Mouse (Mus musculus) mouse trophoblast stem cell (cell line): ENCODE results near the gene Ppat.
"Not testable (repeated sequence)": the region's sequence is repeated elsewhere in the genome, so short reads cannot be mapped to it uniquely, and the experiment has no call there.

Experiments
- in situ Hi-C, 2 experiments: fragments of 300-500 bp; cut with MseI, MboI; formaldehyde crosslinking; loops; 2 replicates in 1 of 2; 3 replicates in 1 of 2; pipeline ENCODE4 v1.15.1; 2025

Gene Ppat

DNA sequence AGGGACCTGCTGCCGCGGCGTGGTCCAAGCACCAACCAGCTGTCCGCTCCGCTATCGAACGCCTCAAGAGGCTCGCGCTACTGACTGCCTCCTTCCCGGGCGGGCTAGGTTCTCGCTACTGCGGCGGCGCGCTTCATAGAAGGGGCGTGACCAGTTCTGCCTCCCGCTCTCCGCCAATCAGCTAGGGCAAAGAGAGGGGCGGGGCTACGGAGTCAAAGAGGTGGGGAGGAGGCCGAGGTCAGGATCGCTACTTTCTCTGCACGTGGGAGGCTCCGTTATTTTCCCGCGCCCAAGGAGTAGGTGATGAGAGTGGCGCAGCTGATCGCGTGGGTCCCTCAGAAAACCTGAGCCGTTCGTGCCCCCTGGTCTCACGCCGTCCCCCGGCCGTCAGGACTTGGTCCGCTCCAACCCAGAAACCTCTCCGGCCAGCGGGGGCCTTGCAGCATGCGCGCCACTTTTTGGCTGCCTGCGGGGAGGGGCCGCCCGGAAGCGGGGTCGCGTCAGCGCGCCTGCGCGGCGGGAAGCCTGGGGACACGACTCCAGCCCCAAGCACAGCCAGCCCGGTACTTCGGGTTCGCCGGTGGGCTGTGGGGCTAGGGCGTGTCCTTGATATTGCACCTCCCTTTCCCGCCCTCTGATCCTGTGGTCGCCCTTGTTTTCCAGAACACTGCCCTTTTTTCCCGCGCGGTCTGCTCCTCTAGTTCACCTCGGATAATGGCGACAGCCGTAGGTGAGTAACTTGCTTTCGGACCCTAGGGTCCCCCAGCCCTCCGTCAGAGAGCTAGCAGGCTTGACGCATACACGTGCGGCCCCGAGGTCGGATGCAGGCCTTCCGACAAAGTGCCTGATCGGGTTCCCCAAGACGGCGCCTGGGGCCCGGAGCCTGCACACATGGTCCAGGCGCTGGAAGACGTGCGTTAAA is at the start of gene Ppat, which contains the start of gene Paics:
Gene Ppat (minus strand): TSS at position 473 of the 922 bp plus-strand sequence.
Gene Paics (plus strand): TSS at position 202 of the 922 bp plus-strand sequence.
- in situ Hi-C loops = no loop called here

DNA sequence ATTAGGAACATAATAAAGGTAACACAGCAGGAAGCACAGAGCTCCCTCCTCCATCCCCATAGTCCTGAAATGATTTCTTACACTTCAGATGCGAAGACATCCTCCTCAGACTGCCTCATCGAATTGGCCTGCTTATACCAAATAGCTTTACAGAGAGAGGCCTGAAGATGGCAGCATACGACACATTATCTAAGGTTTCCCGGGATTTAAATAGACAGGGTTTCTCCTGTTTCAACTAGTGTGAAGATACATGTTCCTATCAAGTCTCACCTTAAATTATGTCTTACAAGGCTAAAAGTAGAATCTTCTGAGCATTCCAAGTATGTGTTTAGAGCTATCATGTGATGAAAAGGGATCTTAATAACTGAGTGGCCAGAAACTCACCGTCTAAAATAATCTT is 47.0 kb upstream of the Ppat start:
- in situ Hi-C loops = no loop called here

DNA sequence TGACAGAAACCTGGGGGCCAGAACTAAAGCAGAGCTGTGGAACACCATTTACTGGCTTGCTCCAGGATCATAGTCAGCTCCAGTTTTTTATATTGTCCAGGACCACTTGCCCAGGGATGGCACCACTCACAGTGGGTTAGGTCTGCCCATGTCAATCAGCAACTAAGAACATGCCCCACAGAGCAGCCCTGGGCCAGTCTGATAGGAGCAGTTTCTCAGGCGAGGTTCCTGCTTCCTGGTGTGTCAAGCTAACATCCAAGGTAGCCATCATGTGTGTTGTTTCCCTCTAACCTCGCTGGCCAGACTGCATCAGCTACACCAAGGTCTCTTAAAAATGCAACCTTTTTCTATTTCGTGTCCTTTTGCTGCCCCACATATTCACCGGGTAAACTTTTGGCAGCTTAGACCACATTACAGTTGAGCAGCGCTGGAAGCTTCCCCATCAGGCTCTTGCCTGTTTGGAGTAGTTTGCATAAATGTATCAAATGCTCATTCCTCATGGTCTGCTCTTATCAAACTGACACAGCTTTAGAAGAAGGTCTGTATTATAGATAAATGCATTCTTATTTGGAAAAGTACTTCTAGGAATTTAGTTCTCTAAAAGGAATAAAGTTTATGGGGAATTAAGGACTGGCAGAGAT is 41.9 kb upstream of the Ppat start:
- in situ Hi-C loops = no loop called here

DNA sequence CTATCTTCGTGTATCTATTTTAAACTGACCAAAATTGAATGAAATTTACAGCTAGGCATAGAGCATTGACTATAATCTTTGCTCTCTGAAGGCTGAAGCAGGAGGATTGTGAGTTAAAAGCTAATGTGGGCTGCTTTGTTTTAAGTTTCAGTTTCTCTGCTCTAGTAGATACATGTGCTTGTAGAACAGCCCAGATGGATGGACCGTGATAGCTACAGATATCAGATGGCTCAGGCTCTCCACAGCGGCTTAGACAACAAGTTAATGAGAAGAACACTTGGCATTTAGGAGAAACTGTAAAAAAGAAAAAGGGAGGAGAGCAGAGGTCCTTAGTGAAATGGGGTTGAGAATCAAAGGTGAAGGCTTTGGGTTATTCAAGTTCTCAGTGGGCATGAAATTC is 39.4 kb upstream of the Ppat start:
- in situ Hi-C loops = no loop called here

DNA sequence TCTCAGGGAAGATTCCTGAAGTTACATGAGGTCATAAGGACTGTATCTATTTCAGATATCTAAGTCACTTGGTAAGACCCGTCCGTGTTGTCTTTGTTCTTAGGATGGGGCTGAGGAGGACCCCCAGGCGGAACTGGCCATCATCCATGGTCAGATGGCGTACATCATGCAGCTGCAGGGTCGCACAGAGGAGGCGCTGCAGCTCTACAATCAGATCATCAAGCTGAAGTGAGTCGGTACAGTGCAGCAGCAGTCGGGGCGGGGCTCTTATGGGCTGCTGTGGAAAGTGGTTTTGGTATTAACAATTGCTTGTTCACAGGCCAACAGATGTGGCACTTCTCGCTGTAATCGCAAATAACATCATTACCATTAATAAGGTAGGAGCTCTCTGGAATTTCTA is 32.6 kb upstream of the Ppat start:
- in situ Hi-C loops = no loop called here

DNA sequence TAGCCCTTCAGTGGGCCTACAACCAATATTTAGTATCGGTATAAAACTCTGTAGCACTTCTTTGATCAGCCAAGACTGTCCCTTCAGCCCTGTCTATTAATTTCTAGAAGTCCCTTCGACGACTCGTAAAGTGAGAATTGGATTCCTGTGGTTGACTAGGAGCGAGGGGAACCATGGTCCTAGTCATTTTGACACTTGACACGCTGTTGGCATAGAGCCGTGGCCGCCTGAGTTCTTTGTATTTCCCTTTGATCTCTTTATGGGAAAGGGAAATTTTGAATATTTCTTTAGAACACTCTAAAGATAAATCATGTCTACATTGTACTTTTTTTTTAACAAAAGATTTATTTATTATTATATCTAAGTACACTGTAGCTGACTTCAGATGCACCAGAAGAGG is 24.4 kb upstream of the Ppat start:
- in situ Hi-C loops = no loop called here

DNA sequence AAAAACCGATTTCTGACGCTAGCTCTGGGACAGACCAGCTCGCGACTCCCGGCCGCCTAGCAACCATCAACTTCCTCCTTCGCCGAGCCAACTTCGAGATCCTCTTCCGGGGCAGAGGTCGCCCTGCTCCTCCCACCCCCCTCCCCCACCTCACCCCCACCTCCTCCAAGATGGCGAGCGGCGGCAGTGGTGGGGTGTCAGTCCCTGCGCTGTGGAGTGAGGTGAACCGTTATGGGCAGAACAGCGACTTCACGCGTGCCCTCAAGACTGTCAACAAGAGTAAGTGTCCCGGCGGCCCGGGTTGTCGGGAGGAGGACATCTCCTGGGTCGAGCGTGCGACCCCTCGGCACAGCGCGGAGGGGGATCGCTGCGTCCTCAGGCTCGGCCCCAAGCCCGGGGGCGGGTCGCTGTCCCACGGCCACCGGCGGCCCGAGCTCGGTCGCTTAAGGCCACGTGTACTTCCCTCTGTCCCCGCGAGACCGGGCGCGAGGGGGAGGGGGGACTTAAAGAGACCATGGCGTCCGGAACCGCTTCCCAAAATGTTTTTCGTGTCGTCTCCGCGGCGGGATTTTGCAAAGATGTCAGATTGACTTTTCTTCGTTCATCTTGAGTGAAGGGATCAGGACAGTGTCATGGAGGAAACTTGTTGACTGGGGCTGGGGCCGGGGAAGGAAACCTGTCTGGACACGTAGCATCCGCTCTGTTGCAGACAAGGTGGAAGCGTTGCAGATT is 23.3 kb upstream of the Ppat start, which contains the start of gene Srp72:
Gene Srp72 (plus strand): TSS at position 130 of the 732 bp plus-strand sequence.
- in situ Hi-C loops = no loop called here

DNA sequence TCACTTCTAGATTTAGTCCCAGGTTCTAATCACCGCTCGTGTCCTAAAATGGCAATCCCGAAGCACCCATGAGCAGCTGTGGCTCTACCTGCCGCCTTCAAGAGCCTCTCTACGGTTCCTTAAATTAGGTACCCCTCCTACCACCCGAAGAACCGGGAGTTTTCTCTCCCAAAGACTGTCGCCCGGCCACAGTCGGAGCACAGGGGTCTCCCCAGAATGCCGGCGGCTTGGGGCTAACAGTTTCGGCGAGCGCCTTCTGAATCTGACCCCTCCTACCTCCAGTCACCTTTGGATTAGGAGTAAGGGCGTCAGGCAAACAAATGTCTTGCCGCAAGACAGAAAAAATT is 22.8 kb upstream of the Ppat start:
- in situ Hi-C loops = no loop called here

DNA sequence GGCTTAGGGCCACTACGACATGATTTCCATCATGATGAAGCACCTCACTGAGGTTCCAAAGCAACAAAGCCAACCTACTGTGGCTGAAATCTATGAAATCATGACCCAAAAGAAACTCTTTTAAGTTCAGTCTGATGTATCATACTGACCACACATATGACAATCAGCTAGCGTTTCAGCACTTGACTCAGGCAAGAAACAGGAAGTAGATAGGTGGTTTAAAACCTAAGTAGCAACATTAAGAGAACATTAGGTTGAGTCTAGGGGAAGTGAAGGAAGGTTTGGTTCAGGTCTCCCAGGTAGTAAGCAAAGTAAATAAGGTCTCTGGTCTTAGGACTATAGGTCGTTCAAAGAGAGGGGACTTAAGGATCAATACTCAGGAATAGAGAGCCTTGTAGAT is 22.1 kb upstream of the Ppat start:
- in situ Hi-C loops = no loop called here

DNA sequence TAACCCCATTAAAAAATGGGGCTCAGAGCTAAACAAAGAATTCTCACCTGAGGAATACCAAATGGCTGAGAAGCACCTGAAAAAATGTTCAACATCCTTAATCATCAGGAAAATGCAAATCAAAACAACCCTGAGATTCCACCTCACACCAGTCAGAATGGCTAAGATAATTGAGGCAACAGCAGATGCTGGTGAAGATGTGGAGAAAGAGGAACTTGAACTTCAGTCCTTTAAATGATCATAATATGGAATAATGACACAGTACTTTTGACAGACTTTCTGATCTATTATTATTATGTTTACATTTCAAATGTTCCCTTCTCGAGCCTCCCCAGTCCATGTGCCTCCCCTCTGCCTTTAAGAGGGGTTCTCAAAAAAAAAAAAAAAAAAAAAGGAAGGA is 19.7 kb upstream of the Ppat start:
- in situ Hi-C loops = not testable (repeated sequence)

DNA sequence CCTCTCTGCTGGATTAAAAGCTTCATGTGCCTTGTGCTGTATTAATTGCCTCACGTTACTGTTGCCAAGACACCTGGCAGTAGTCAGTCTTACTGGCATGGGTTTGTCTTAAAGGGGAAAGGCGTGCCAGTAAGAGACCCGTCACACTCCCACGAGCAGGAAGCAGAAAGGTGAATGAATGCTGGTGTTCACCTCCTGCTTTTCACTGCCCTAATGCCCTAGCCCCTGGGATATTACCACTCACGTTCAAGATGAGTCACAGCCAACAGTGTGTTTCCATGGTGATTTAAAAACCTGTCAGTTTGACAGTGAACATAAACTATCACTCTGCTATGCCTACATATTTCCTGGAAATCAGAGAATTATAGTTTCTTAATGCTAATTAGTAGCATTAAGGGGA is 17.9 kb upstream of the Ppat start:
- in situ Hi-C loops = no loop called here

DNA sequence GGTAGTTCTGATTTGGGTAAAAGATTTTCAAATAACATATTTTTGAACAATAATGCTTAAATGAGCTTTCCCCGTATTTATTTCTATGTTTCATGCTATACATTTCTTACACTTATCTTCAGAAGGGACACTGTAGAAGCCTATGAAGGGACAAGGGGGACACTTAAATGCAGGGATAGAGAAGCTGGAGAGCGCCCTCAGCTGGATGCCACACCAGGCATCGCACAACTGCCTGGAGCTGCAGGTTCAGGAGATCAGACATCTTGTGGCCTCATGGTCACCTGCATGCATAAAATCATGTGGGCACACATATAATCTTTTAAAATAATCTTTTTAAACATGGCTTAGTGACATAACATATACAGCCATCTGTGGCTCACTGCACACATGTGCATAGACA is 13.3 kb upstream of the Ppat start:
- in situ Hi-C loops = no loop called here

DNA sequence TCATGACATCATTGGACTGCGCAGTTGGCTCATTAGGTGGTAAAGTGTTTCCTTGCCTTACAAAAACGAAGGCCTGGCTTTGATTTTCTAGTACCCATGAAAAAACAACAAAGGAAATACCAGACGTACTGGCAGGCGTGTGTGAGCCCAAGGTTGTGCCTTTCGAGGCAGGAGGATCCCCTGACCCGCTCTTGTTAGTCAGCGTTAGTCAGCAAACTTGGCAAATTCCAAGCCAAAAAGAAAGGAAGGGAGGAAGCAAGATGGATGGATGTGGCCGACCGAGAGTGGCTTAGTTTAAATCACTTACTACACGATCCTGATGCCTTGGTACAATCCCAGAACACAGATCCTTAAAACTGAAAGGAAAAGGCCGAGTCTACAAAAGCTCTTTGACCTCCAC is 11.2 kb upstream of the Ppat start:
- in situ Hi-C loops = no loop called here

DNA sequence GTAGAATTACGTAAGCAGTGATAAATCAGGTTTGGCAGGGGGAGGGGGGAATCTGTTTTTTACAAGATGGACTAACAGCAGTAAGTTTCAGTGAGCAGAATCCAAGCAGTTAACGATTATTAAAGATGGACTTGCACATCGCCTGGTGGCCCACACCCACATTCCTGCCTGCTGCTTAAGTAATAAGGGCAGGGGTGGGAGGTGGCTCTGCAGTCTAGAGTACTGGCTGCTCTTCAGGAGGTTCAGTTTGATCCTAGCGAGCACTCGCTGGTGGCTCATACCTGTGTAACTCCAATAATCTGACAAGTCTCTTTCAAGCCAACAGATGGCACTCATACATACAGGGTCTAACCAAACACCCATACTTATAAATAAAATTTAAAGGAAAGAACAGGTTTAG is 8.2 kb upstream of the Ppat start:
- in situ Hi-C loops = no loop called here

DNA sequence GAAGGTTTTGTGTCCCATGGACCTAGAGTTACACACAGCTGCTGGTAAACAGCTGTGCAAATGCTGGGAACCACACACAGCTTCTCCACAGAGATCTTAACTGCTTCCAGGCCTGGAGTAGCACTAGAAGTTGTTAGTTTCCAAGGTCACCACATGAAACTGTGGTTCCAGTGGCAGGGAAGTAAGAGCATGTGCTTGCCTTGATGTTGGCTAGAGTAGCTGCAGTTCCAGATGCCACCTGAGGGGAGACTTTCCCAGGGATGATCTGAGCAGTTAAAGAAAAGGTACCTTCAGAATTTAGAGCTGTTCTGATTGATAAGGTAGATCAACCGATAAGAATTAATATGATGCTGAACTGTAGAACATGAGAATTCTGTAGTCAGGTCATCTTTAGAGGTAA is 6.6 kb upstream of the Ppat start:
- in situ Hi-C loops = no loop called here

DNA sequence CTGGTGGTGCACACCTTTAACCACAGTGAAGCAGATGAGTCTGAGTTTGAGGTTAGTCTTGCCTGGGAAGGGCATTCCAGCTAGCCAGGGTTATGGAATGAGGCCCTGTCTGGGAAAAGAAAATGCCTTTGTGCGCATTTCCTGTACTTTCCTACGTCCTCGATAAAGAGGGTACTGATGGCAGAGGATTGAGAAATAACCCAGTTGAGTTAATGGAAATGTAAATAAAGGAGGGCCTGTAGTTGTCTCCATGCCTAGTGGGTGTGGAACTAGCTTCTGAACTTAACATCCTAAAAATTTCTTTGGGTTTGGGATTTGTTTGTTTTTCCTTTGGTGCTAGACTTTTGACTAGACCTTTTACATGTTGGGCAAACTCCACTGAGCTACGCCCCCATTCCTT is 4.1 kb upstream of the Ppat start:
- in situ Hi-C loops = no loop called here

DNA sequence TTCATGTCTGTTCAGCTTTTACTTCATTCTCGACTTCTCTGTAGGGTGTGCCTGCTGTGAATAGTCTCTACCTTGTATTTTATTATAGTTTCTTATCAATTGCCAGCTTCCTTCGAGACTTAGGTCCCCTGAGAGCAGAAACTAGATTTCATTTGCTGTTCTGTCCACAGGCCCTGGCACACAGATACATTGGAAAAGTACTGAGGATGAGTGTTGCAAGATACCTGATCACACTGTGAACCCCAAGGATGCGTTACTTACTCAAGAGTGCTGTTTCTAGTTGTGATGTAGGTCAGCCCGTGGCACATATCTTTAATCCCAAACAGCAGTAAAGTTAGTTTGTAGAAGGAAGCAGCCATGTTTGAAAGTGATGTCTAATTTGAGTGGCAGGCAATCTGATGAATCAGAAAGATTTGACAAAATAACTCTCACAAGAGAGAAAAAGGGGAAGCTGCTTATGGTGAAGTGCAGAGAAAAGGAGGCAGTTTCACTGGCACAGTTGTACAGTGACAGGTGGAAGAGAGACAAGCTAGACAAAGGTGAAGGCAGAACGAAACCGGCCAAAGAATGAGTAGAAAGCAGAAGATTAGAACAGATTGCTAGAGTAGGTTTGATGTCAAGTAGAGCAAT is 3.0 kb upstream of the Ppat start:
- in situ Hi-C loops = no loop called here

DNA sequence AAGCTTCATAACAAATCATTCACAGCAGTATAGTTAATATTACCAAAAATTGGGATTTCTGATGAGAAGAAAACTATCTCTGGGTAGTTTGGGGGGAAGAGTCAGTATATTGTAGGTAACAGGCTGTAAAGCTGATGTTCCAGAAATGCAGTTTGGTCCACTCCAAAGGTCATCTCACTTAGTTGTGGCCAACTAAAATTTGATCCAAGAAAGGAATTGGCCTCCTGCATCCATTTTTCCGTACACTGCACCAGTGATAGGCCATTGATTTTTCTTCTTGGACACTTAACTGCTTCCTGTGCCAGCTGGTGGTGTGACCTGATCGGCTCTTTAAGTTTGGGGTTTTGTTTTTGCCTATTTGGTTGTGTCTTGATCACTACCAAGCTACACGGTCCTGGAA is 2.4 kb upstream of the Ppat start:
- in situ Hi-C loops = no loop called here

DNA sequence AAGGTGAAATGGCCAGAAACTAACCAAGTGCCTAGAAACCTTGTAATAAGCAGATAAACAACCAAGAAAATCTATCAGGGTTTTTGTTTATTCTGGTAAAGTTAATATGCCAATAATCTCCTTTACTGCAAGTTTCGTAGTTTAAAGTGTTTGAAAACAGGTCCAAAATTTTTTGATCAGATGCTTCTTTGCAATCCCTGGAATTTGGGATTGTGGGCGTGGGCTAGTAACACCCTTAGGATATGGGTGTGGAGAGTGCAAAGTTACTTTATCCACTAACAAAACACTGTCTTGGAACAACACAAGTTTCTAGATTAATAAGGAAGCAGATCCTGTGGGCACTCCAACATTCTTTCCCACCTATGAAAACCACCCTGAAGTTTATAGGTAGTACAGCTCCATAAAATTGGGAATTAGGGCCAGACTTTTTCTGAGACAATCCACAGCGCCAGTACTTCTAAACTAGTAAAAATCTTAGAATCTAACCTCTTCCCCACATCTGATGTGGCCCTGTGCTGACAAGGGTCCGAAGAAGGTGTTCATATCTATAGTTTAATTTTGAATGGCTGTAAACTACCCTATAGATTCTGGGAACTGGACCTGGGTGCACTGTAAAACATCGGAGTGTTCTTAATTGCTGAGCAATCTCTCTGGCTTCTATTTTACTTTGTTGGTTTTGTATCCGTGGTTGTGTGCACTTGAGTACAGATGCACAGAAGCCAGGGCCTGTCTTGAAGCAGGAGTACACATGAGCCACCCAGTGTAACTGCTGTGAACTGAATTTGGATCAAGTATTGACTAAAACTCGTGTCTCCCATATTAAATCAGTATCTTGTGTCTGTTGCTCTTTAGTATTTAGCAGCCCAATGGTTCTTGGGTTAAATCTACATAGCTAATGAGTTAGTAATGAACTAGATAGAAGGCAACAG is 998 bp upstream of the Ppat start:
- in situ Hi-C loops = no loop called here

DNA sequence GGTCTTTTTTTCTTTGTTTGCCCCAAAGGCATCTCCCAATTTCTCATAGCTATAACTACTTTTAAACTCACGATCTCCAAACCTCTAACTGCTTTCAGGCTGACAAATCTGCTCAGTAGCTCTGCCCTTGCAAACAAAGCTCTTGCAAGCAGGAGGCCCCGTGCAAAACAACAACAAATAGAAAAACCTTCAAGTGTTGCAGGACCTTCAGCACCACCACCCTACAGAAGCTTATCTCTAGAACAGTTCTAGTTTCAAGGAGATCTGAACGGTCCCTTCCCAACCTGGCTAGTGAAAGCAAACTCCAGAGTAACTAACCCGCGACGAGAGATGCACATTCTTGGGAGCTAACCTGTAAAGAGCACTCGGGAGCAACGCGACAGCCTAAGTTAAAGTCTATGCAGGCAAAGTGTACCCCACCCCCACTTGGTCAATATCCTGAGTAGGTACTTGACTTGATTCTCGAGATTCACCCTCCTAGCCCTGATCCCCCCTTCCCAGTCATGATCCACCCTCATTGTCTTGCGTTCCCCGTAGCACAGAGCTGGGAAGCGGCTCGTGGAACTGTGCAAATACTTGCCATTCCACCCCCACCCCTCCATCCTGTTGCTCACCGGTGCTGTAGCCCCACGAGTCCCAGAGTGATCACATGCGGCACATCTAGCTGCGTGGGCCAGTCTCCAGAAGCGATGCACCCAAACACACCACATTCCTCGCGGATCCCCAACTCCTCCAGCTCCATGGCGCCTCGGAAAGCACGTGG is 854 bp downstream of the Ppat start:
- in situ Hi-C loops = no loop called here
